ENCODE assay signal across 13 mouse cellular contexts in genomic region chr6:101484526-101485287, GRCm38 (mm10).
DNase-seq lines count a peak whose midpoint lies in the region; ATAC-seq lines count a peak whose summit lies in the region.
"Had no signal": no experiment of that assay in that cellular context is flagged by ENCODE, and none has a peak within 500 bp of the region (broad histone marks: within the 10 kb centered on the region; RNA-seq: fewer than 3 reads in every experiment).

No protein-coding gene starts in this region.

- intact Hi-C loops in gastrocnemius, postnatal 14 days (cut with DNase I; ENCODE audit: low total_unique reads), result no loop called here

- WGBS in liver, embryonic 12.5 days (ENCODE audit: insufficient replicate concordance), result 58% methylated on average over 12 of the region's 12 CpGs
- WGBS in limb, embryonic 13.5 days, result 31% methylated on average over 12 of the region's 12 CpGs

- H3K27ac ChIP-seq in liver, embryonic 12.5 days, result no peak overlapping the region
- H3K27ac ChIP-seq in limb, embryonic 13.5 days, result peak overlapping the region; percentile 48; the same call in 1 of the 2 replicates

- H3K4me1 ChIP-seq in liver, embryonic 12.5 days, result no peaks in the 10 kb centered on the region
- H3K4me1 ChIP-seq in limb, embryonic 13.5 days, result peaks cover 37% of the 10 kb centered on the region

- H3K4me2 ChIP-seq in liver, embryonic 12.5 days, result no peak overlapping the region
- peak overlapping the region; percentile 32; the same call in 1 of the 2 replicates for H3K4me2 ChIP-seq in limb, embryonic 13.5 days (replicated peaks)

- H3K27me3 ChIP-seq in liver, embryonic 12.5 days (replicated peaks), result no peaks in the 10 kb centered on the region
- H3K27me3 ChIP-seq in limb, embryonic 13.5 days, result no peaks in the 10 kb centered on the region

- no peaks in the 10 kb centered on the region for H3K36me3 ChIP-seq in liver, embryonic 12.5 days
- H3K36me3 ChIP-seq in limb, embryonic 13.5 days, result no peaks in the 10 kb centered on the region

- H3K9me3 ChIP-seq in liver, embryonic 12.5 days (replicated peaks), result no peaks in the 10 kb centered on the region
- H3K9me3 ChIP-seq in limb, embryonic 13.5 days, result no peaks in the 10 kb centered on the region

- no peak for ATAC-seq in liver, embryonic 12.5 days
- peak; percentile 88 for ATAC-seq in limb, embryonic 13.5 days (ENCODE audit: low FRiP score, low read depth)
- ATAC-seq: liver, postnatal 0 days had no signal

- DNase-seq in gastrocnemius, adult 18-20 months (ENCODE audit: low spot score), result peak; percentile 5
- DNase-seq in gastrocnemius, postnatal 14 days, result no peak
- peak; percentile 10 for DNase-seq in liver
- DNase-seq in brain, adult 2 months (ENCODE audit: low read depth, low spot score), result peak; percentile 37
- no peak for DNase-seq in thymus, postnatal 14 days
- no peak for DNase-seq in layer of hippocampus, postnatal 14 days (ENCODE audit: low spot score in 2 of 2)
- DNase-seq: B cell, adult 2 months; cerebellum, postnatal 36 days; gastrocnemius, postnatal 25 days; kidney, postnatal 14 days; liver, postnatal 0 days had no signal

- H3K9ac ChIP-seq in liver, embryonic 12.5 days, result no peak overlapping the region
- no peak overlapping the region for H3K9ac ChIP-seq in limb, embryonic 13.5 days
- H3K9ac ChIP-seq: liver, postnatal 0 days had no signal

- H3K4me3 ChIP-seq in liver, embryonic 12.5 days, result no peak overlapping the region
- no peak overlapping the region for H3K4me3 ChIP-seq in limb, embryonic 13.5 days

Comparison
In these comparisons a context has a peak if more than half of its experiments do, and no peak if none do; other contexts are left out.
1. DNase-seq: peak in gastrocnemius, adult 18-20 months (single experiment), liver (single experiment) and brain, adult 2 months (single experiment); none in gastrocnemius, postnatal 14 days (single experiment), thymus, postnatal 14 days (single experiment) and layer of hippocampus, postnatal 14 days (0 of 2).